Mouse (Mus musculus): ENCODE results near the gene Gm9964. TPM values are rescaled to one million over a fixed set of nuclear protein-coding genes. Genes with fewer than 3 reads are reported as not detected.
A peak's percentile ranks its signal among the peaks of the same experiment; 100 is the strongest.

The Gm9964 gene
- polyA plus RNA-seq, 1 experiment from 2014 or later, result not detected

- H3K9me3 ChIP-seq (replicated peaks), result no peaks in the 10 kb centered on the region
- 70% methylated on average over 9 of the region's 9 CpGs for WGBS
- no peak overlapping the region for H3K9ac ChIP-seq
- no peak overlapping the region for H3K4me2 ChIP-seq
- H3K27me3 ChIP-seq (replicated peaks), result no peaks in the 10 kb centered on the region
- no peak overlapping the region for H3K4me3 ChIP-seq
- no peak overlapping the region for H3K27ac ChIP-seq (ENCODE audit: poor library complexity, severe bottlenecking)
- no peak for ATAC-seq (ENCODE audit: insufficient number of reproducible peaks, low FRiP score)
- no peaks in the 10 kb centered on the region for H3K36me3 ChIP-seq
- H3K4me1 ChIP-seq (replicated peaks), result no peaks in the 10 kb centered on the region
These were observed 3.2 kb upstream of the Gm9964 start for GRCm38 (mm10) chr11:79299719-79300431.

GRCm38 (mm10) chr11:79296167-79296566, 539 bp downstream of the Gm9964 start:
- no peak for ATAC-seq (ENCODE audit: insufficient number of reproducible peaks, low FRiP score)
- no peaks in the 10 kb centered on the region for H3K27me3 ChIP-seq (replicated peaks)
- 37% methylated on average over 1 of the region's 1 CpGs for WGBS
- no peak overlapping the region for H3K27ac ChIP-seq (ENCODE audit: poor library complexity, severe bottlenecking)
- H3K9me3 ChIP-seq (replicated peaks), result no peaks in the 10 kb centered on the region
- no peaks in the 10 kb centered on the region for H3K36me3 ChIP-seq
- H3K9ac ChIP-seq, result no peak overlapping the region
- no peaks in the 10 kb centered on the region for H3K4me1 ChIP-seq (replicated peaks)
- no peak overlapping the region for H3K4me3 ChIP-seq
- H3K4me2 ChIP-seq, result no peak overlapping the region

- H3K4me3 ChIP-seq, result no peak overlapping the region
- WGBS, result 70% methylated on average over 1 of the region's 1 CpGs
- no peak for ATAC-seq (ENCODE audit: insufficient number of reproducible peaks, low FRiP score)
These were observed 2.7 kb downstream of the Gm9964 start for GRCm38 (mm10) chr11:79293971-79294370.

GRCm38 (mm10) chr11:79293025-79293424, 3.7 kb downstream of the Gm9964 start:
- WGBS, result 85% methylated on average over 3 of the region's 3 CpGs
- Histone ChIP-seq H3K4me1 (replicated peaks) (peaks cover 20% of the 10 kb centered on the region), H3K4me2 (no peak overlapping the region), H3K4me3 (no peak overlapping the region), H3K27me3 (replicated peaks) (no peaks in the 10 kb centered on the region), H3K36me3 (no peaks in the 10 kb centered on the region), H3K9ac (no peak overlapping the region), H3K27ac (ENCODE audit: poor library complexity, severe bottlenecking) (no peak overlapping the region), H3K9me3 (replicated peaks) (no peaks in the 10 kb centered on the region)
- no peak for ATAC-seq (ENCODE audit: insufficient number of reproducible peaks, low FRiP score)

More at GRCm38 (mm10) chr11:79293971-79294370, 2.7 kb downstream of the Gm9964 start:
- H3K4me2 ChIP-seq, result no peak overlapping the region
- H3K9me3 ChIP-seq (replicated peaks), result no peaks in the 10 kb centered on the region
- no peak overlapping the region for H3K27ac ChIP-seq (ENCODE audit: poor library complexity, severe bottlenecking)
- no peaks in the 10 kb centered on the region for H3K36me3 ChIP-seq
- H3K27me3 ChIP-seq (replicated peaks), result no peaks in the 10 kb centered on the region
- H3K4me1 ChIP-seq (replicated peaks), result peaks cover 13% of the 10 kb centered on the region
- no peak overlapping the region for H3K9ac ChIP-seq

- Histone ChIP-seq H3K9me3 (replicated peaks) (no peaks in the 10 kb centered on the region), H3K4me3 (no peak overlapping the region), H3K36me3 (no peaks in the 10 kb centered on the region), H3K27ac (ENCODE audit: poor library complexity, severe bottlenecking) (no peak overlapping the region), H3K4me1 (replicated peaks) (peaks cover 26% of the 10 kb centered on the region), H3K4me2 (no peak overlapping the region), H3K27me3 (replicated peaks) (no peaks in the 10 kb centered on the region), H3K9ac (no peak overlapping the region)
- no peak for ATAC-seq (ENCODE audit: insufficient number of reproducible peaks, low FRiP score)
- 75% methylated on average over 3 of the region's 3 CpGs for WGBS
These were observed 4.6 kb downstream of the Gm9964 start for GRCm38 (mm10) chr11:79292130-79292529.

GRCm38 (mm10) chr11:79291651-79292050, 5.1 kb downstream of the Gm9964 start:
- Histone ChIP-seq H3K4me3 (no peak overlapping the region), H3K4me1 (replicated peaks) (peaks cover 29% of the 10 kb centered on the region), H3K27ac (ENCODE audit: poor library complexity, severe bottlenecking) (no peak overlapping the region), H3K27me3 (replicated peaks) (no peaks in the 10 kb centered on the region), H3K36me3 (no peaks in the 10 kb centered on the region), H3K9me3 (replicated peaks) (no peaks in the 10 kb centered on the region), H3K4me2 (no peak overlapping the region), H3K9ac (no peak overlapping the region)
- no peak for ATAC-seq (ENCODE audit: insufficient number of reproducible peaks, low FRiP score)
- 64% methylated on average over 5 of the region's 5 CpGs for WGBS

GRCm38 (mm10) chr11:79290473-79290872, 6.2 kb downstream of the Gm9964 start:
- Histone ChIP-seq H3K4me2 (no peak overlapping the region), H3K4me3 (no peak overlapping the region), H3K4me1 (replicated peaks) (peaks cover 38% of the 10 kb centered on the region), H3K9ac (no peak overlapping the region), H3K36me3 (no peaks in the 10 kb centered on the region), H3K9me3 (replicated peaks) (no peaks in the 10 kb centered on the region), H3K27ac (ENCODE audit: poor library complexity, severe bottlenecking) (no peak overlapping the region), H3K27me3 (replicated peaks) (no peaks in the 10 kb centered on the region)
- no peak for ATAC-seq (ENCODE audit: insufficient number of reproducible peaks, low FRiP score)
- WGBS, result 43% methylated on average over 2 of the region's 2 CpGs

- peaks cover 38% of the 10 kb centered on the region for H3K4me1 ChIP-seq (replicated peaks)
- H3K9ac ChIP-seq, result no peak overlapping the region
- H3K27ac ChIP-seq (ENCODE audit: poor library complexity, severe bottlenecking), result peak overlapping the region; percentile 7; the same call in 1 of the 2 replicates
- peaks cover 6% of the 10 kb centered on the region; the same call in 1 of the 2 replicates for H3K9me3 ChIP-seq (replicated peaks)
- no peaks in the 10 kb centered on the region for H3K36me3 ChIP-seq
- H3K4me3 ChIP-seq, result no peak overlapping the region
- no peak for ATAC-seq (ENCODE audit: insufficient number of reproducible peaks, low FRiP score)
- 49% methylated on average over 5 of the region's 5 CpGs for WGBS
- H3K4me2 ChIP-seq, result no peak overlapping the region
- H3K27me3 ChIP-seq (replicated peaks), result no peaks in the 10 kb centered on the region
These were observed 7.6 kb downstream of the Gm9964 start for GRCm38 (mm10) chr11:79288913-79289640.

GRCm38 (mm10) chr11:79288278-79288843, 8.3 kb downstream of the Gm9964 start:
- peaks cover 9% of the 10 kb centered on the region; the same call in 1 of the 2 replicates for H3K9me3 ChIP-seq (replicated peaks)
- no peak overlapping the region for H3K4me2 ChIP-seq
- no peaks in the 10 kb centered on the region for H3K36me3 ChIP-seq
- H3K27ac ChIP-seq (ENCODE audit: poor library complexity, severe bottlenecking), result peak overlapping the region; percentile 7; the same call in 1 of the 2 replicates
- no peak for ATAC-seq (ENCODE audit: insufficient number of reproducible peaks, low FRiP score)
- WGBS, result 76% methylated on average over 7 of the region's 7 CpGs
- H3K4me1 ChIP-seq (replicated peaks), result peaks cover 38% of the 10 kb centered on the region
- H3K4me3 ChIP-seq, result no peak overlapping the region
- no peak overlapping the region for H3K9ac ChIP-seq
- H3K27me3 ChIP-seq (replicated peaks), result no peaks in the 10 kb centered on the region

- ATAC-seq (ENCODE audit: insufficient number of reproducible peaks, low FRiP score), result 0 out of 2 replicates have a peak, but pooled peaks have one; percentile 9
- no peak overlapping the region for H3K4me2 ChIP-seq
These were observed 9.3 kb downstream of the Gm9964 start for GRCm38 (mm10) chr11:79287447-79287846.

GRCm38 (mm10) chr11:79286305-79286799, 10.4 kb downstream of the Gm9964 start:
- Histone ChIP-seq H3K4me1 (replicated peaks) (peaks cover 41% of the 10 kb centered on the region), H3K36me3 (no peaks in the 10 kb centered on the region), H3K4me2 (no peak overlapping the region), H3K4me3 (no peak overlapping the region), H3K27ac (ENCODE audit: poor library complexity, severe bottlenecking) (0 out of 2 replicates have a peak overlapping the region, but pooled peaks have one; percentile 7), H3K9ac (no peak overlapping the region), H3K27me3 (replicated peaks) (no peaks in the 10 kb centered on the region), H3K9me3 (replicated peaks) (peaks cover 9% of the 10 kb centered on the region; the same call in 1 of the 2 replicates)
- ATAC-seq (ENCODE audit: insufficient number of reproducible peaks, low FRiP score), result no peak
- 25% methylated on average over 9 of the region's 9 CpGs for WGBS

More at GRCm38 (mm10) chr11:79287447-79287846, 9.3 kb downstream of the Gm9964 start:
- Histone ChIP-seq H3K27ac (ENCODE audit: poor library complexity, severe bottlenecking) (no peak overlapping the region), H3K4me1 (replicated peaks) (peaks cover 38% of the 10 kb centered on the region), H3K9me3 (replicated peaks) (peaks cover 9% of the 10 kb centered on the region; the same call in 1 of the 2 replicates), H3K27me3 (replicated peaks) (no peaks in the 10 kb centered on the region), H3K9ac (no peak overlapping the region), H3K36me3 (no peaks in the 10 kb centered on the region), H3K4me3 (no peak overlapping the region)
- WGBS, result 66% methylated on average over 6 of the region's 6 CpGs

All from heart, embryonic 12.5 days (tissue).